Mouse (Mus musculus) monocyte, adult 59 days (primary cell): ENCODE results near the gene Prss1. TPM values are rescaled to one million over a fixed set of nuclear protein-coding genes. Genes with fewer than 3 reads are reported as not detected.

Source experiments
- total RNA-seq, 2 experiments: library from RNA; stranded (reverse); gene quantifications; one replicate each; pipeline ENCODE4 v1.2.4; 2023

The Prss1 gene
- not detected for total RNA-seq

DNA sequence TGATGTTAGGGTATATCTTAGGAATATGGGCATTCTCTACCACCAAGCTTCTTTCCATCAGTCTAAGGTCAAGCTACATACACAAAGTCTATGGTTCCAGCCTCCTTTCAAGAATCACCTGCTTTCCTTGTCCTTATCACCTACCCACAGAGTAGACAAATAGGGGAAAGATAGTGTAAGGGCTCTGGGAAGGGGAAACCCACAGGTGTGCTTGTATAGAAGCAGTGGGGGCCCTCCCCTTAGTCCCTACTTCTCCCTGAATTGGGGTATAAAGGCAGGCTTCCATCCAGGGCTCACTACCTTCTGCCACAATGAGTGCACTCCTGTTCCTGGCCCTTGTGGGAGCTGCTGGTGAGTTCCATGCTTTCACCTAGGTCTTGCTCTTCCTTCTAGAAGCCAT is at the start of gene Prss1:
Prss1 (plus strand) TSS at position 301 of the 400 bp plus-strand sequence.

DNA sequence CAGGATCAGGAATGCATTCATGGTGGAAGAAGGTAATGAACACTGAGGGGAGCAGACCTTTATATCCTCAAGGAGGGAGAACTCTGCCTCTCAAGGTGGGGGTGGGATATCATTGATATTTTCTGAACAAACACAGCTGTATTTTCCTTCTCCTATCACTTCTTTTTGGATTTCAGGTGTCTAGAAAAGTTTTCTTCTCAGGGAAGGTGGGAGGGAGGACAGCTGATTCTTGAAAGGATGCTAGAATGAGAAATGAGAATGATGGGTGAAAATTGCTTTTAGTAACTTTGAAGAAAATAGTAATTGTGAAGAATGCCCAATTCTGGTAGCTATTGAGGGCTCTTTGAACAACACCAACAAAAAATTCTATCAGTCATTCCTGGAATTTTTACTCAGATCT is 12.7 kb upstream of the Prss1 start, which contains the start of gene Gm10334:
Gm10334 (minus strand) TSS at position 101 of the 400 bp plus-strand sequence.

Other genes starting within 250 kb of the Prss1 start
- not detected for gene Try4, start 156.7 kb upstream of the Prss1 start, total RNA-seq
- 1 to 10 TPM in 1 of 2 experiments, not detected in 1; 1.4 TPM for gene Try5, start 142.1 kb upstream of the Prss1 start, total RNA-seq
- not detected for gene Try10, start 104.8 kb upstream of the Prss1 start, total RNA-seq
- not detected for gene Prss3, start 81.3 kb upstream of the Prss1 start, total RNA-seq
- not detected for gene Gm5771, start 66.6 kb upstream of the Prss1 start, total RNA-seq
- gene Gm10334, start 12.8 kb upstream of the Prss1 start, total RNA-seq = not detected
- 1 to 10 TPM in 1 of 2 experiments, not detected in 1; 1.8 TPM for gene Prss2, start 62.9 kb downstream of the Prss1 start, total RNA-seq
- 1 to 10 TPM; 1.0 to 1.1 TPM for gene Ephb6, start 146.6 kb downstream of the Prss1 start, total RNA-seq
- gene Trpv6, start 177.5 kb downstream of the Prss1 start, total RNA-seq = not detected
- not detected for gene Trpv5, start 221.8 kb downstream of the Prss1 start, total RNA-seq
- not detected for gene Llcfc1, start 225.5 kb downstream of the Prss1 start, total RNA-seq
- 1 to 10 TPM in 1 of 2 experiments, not detected in 1; 1.5 TPM for gene Kel, start 245.4 kb downstream of the Prss1 start, total RNA-seq